Mouse (Mus musculus) kidney, adult 11 months (tissue): ENCODE measurements around the gene Ccser2.

ENCODE experiments used
- DNase-seq: peaks from one replicate; pipeline ENCODE4 v3.0.0; 2022

Ccser2 gene

DNA sequence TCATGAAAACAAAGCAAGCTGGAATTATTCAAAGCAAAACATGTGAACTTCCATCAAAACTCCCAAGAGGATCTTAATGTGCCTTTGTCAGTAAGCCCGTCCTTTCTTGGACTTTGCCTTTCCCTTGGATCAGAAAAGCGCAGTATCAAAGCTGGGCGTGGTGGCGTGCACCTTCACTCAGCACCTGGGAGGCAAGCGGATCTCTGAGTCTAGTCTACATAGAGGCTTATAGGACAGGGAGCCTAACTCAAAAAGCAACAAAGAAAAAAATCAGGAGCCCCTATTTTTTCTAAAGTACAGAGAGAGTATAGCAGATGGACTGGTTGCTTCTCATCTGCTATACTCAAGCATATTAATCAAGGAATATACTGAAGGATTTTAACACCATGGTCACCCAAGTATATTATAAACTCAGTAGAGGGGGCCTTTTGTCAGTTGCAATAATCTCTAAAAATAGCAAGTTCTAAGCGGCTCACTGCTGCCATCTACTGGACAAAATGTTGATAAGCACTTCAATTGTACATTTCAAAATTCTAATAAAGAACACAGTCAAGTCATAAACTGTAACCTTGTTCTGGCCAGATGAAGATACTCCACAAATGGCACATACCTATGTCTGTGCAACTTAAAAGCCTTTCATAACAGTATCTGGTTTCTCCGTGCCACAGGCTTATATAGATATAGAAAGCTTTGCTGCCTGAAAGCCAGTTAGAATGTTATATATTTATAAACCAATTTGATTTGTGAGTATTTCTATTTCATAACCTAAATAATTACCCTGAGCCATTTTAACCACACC, 31.3 kb downstream of the Ccser2 start:
- DNase-seq, result no peak

DNA sequence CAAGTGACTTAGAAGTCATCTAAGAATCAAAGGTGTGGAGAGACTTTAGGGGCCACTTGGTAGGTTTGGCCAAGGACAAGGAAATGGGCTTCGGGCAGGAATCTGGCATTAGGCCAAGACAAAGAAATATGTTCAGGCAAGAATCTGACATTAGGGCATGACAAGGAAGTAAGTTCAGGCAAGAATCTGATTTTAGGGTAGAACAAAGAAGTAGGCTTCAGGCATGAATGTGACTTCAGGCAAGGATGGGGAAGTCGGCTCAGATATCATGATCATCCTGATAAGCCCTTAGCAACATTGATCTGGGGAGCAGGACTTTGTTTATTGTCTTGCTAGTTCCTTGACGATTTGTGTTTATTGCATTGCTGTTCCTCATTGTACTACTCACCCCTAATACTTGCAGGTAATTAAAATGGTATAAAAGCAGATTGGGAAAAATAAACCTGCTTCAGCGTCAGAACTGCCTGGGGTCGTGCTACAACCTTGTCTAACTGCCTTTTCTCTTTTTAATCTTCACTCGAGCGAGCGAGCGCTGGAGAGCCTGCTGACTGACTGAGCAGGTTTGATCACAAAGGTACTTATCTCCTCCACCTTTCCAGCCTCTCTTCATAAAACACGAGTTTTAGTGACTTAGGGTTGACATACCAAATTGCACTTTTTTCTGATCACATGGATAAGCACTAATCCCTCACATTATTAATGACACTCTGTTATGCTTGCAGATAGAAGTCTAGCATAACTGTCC, 35.8 kb downstream of the Ccser2 start:
- no peak for DNase-seq

DNA sequence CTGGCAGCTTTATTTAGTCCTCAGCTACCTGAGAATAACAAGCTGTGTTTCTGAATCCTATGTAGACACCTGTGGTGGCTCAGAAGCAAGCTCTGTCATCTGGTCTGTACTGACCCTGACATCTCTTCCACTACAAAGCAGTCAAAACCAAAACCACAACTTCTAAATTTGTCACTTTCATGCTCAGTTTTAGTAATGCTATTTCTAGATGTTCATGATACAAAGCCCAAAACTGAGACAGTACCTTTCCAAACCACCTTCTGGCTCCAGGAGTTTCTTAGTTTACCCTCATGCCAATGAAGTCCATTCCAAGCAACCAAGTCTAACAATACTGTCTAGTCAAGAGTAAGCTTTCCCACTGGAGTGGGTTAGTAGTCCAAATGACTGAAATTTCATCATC, 36.5 kb downstream of the Ccser2 start:
- DNase-seq, result no peak

DNA sequence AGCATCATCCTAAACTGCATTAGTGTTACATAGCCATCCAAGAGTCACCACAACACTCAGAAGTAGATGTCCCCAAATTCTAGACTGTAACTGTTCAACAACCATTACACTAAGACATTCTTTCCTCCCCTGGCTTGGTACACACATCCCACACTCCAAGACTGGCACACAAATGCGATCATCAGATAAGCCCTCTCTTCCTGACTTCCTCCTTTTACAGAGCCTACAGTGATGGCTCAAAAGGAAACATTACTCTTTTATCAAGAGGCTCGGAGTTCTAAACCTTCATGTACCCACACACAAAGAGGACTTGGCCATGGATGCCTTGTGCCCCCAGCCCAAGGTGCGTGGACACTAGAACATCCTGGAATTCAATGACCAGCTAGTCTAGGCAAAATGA, 45.2 kb downstream of the Ccser2 start:
- no peak for DNase-seq

DNA sequence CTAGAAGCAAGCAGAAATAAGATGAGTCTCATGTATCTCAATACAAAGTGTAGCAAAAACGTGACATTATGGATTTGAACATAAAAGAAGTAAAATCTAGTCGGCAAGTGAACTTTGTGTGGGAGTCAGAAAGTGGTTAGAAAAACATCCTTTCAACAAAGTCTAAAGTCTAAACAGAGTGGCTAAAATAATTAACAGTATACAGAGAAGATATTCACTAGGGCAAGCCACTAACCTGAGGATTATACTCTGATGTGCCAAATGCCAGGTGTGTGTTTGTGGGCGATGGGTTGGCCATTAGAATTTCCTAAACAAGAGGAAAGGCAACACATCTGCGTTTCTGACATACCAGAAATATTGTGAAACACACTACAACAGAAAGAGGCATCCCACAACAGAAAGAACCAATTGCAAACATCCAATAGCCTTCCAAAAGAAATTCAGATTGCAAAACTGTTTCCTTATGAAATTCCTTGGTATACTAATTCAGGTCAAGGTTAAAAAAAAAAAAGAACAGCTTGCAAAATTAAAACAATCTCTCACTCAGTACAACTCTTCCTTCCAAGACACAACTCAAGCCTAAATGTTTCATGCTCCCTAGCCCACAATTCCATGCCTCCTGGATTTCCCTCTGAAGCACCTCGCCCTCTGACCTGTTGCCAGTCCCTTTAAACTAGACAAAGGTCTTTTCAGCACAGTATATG, 47.1 kb downstream of the Ccser2 start:
- DNase-seq, result peak; percentile 18

DNA sequence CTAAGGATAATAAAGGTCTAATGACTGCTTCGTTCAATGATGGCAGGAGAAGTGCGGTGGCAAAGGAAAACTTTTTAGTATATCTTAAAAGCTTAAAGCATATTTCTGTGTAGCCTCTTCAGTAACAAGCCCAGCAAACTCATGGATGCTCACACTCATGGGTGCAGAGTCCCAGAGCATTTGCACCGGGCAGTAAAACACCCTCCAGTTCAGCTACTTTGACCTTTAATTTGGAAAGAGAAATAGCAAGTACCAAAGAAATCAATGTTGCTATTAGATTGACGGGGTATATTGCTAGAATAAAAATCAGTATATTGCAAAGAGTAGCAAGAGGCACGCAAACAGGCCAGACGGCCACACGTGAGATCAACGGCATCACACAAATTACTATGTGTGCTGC, 48.7 kb downstream of the Ccser2 start:
- no peak for DNase-seq

DNA sequence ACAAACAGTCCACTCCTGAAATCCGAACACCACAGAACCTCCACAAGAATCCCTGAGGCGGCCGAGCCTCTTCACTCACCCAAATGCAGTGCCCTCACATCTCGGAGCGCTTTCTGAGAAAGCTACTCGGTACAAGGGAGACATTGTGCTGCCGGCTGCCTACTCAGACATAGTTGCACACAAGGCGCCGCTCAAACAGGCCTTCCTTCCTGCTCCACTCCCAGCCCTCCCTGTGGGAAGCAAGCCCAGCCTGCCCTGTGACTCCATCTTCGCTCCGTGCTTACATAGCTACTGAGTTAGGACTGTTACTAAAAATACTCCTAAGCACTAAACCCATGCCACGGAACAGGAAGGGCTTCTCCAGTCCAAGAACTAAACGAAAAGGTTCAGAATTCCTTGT, 49.4 kb downstream of the Ccser2 start:
- peak; percentile 87 for DNase-seq

DNA sequence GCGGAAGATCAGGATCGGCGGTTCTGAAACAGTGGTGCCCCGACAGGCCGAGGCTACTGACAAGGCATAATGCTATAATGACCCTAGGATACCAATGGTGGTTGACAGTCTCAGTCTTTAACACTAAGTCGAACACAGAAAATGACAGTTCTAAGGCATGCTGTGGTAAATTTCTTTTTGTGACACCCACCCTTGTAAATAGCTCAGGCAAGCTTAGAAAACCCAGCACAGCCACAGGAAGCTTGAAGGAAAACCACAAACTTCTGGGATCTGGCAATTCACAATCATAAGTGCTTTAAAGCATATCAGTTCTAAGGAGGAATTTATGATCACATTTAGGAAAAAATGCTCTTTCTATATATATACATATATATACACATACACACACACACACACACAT, 53.4 kb downstream of the Ccser2 start:
- no peak for DNase-seq

DNA sequence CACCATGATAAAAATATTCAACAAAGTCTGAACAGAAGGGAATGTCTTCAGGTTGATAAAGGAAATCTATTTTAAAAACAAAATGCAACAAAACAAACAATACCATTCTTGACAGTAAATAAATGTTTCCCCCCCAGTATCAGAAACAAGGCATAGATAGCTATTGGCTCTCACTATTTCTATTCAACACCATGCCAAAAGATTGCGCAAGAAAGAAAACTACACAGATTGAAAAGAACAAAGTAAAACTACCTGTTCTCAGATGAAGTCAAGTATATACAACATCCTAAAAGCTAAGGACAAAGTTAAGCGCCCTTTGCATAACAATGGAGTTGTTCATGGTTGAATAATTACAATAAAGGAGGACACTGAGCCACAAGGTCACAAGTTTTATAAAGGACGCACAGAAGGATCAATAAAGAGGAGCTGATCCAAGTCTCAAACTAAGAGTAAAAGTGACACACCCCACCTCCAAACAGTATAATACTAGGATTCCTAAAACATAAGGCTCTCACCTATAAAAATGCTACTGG, 54.0 kb downstream of the Ccser2 start:
- no peak for DNase-seq

DNA sequence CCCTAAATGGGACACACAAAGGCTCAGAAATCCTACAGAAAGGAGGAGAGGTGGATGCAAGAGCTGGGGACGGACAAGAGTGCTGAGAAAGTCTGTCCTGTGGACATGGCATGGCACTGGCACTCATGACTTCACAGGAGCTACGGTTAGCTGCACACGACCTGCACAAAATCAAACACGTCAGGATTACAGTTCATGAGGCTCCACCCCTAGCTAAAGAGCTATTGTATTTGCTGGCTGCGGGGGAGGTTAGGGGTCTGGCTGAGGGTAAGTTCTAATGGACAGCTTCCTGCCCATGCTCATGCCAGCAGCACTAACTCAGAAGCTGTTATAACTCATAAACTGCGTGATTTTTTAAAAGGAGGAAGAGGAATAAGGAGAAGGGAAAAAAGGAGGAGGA, 56.8 kb downstream of the Ccser2 start:
- DNase-seq, result no peak

DNA sequence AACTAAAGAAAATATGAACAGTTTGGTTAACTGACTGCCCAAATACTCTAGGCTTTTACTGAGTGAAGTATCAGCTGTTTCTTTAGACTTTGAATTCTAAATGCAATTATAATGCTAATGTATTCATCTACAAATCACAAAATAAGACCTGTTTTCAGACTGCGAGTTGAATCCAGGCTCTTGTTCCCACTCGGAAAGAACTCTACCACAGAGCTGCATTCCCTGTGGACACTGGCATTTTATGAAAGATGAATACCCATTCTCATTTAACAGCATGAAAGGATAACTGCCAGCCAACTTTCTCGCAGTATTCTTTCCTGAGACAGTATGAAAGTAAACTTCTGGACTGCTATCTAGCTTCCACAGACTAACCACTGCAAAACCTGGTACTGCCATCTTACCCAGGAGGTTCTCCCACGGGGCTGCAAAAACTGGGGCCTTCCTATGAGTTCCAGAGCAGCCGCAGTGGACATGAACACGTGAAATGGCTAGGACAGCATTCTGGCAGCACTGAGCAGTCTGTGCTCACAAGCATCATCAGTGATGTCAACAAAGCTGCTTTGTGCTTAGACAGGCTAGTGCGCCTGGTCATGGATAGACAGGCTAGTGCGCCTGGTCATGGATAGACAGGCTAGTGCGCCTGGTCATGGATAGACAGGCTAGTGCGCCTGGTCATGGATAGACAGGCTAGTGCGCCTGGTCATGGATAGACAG, 62.6 kb downstream of the Ccser2 start:
- no peak for DNase-seq

DNA sequence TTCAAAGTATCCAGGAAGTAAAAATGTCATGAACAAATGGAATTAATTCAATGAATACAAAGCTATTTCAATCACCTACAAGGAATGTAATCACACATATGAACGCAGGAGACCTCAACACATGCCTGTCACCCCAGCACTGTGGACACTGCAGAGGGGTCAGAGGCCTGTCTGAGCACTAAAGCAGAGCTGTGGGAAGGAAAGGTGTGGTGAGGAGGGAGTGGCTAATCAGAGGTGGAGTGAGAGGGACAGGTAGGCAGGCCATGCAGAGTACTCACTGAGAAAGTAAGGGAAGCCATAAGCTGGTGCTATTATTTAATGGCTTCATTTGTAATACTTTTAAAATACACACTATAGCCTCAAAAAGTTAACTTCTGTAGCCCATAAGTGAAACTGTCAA, 64.4 kb downstream of the Ccser2 start:
- DNase-seq, result no peak

DNA sequence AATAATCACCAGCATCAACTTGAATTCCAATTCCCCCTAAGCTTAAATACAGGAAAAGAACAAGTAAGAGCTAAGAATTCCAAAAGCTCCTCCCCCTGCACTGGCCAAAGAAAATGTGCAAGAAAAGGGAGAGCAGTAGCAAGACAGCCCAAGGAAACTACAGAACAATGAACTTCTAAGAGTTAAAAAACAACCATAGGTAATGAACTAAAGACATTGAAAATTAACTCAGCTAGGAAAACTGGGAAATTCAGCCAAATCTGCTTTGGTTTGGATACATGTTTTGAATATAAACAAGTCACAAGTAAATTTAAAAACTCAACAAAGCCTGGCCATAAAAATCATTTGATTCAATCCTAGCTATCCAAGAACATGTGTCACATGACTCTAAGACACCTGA, 67.7 kb downstream of the Ccser2 start:
- no peak for DNase-seq

DNA sequence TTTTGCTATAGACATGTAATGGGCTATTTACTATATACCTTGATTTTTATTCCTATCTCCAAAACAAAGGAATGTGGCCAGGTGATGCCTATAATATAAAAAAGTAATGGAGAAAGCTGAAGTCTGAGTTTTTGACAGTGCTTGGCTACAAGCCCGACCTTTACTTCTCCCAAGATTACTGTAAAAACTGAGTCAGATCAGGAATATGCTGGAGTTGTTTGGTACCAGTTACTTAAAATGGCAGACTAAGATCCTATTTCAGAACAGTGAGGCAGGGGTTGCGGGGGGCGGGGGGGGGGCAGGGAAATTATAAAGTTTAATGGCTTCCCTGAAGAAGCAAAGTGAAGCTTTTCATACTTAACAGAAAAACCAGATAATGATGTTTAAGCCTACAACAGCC, 73.9 kb downstream of the Ccser2 start:
- no peak for DNase-seq

DNA sequence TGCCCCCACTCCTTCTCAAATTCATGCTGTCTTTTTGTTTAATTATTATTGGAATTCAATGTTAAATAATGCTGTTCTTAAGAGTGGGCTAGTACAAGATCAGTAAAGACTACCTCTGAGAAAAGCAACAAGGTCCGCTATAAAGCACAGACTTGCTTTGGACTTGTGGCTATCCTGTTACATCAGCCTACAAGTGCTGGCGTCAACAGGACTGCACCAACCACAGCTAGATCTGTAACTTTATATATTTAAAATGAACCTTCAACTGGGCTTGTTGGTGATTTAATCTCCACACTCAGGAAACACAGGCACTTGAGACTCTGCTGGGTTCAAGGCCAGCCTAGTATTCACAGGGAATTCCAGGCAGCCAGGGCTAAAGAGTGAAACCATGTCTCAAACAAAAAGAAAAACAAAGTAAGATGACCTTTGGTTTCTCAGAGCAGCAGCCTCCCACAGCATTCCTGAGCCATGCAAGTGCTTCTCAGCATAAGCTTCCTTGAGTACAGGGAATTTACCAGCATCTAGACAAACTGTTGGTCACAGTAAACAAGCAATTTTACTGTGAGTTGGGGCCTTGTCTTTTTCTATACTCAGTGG, 75.7 kb downstream of the Ccser2 start:
- DNase-seq, result peak; percentile 54

DNA sequence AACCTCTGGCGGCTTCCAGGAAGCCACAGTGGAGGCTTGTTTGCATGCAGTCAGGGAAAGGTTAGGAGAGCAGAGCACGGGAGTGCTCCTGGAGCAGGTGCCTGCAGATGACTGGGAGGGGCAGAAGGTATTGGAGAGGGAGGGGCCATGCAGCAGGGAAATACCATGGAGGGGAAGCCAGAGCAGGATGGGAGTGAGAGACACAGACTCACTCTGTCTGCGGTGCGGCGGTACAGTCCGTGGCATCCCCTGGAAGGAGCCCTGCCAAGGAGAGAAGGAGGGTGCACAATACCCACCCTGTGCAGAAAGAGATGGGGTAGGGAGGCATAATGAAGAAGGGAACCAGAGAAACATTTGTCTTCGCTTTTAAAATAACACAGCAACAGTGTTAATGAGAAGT, 78.4 kb downstream of the Ccser2 start:
- no peak for DNase-seq

DNA sequence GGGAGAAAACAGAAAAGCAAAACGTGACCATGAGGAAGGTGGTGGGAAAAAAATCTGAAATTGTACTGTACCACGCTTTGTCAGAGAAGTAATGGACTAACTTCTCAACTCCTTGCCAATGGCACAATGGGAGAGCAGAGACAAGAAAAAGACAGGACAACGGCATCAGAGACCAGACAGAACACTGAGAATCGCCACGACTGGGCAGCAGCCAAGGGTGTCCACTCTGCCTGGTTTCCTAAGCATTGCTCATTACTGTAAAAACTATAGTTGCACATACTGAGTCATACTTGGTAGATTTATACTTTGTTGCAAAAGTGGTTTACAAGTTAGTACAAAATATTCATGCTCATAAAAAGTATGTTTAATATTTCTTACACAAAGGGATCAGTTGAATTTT, 82.9 kb downstream of the Ccser2 start:
- no peak for DNase-seq

DNA sequence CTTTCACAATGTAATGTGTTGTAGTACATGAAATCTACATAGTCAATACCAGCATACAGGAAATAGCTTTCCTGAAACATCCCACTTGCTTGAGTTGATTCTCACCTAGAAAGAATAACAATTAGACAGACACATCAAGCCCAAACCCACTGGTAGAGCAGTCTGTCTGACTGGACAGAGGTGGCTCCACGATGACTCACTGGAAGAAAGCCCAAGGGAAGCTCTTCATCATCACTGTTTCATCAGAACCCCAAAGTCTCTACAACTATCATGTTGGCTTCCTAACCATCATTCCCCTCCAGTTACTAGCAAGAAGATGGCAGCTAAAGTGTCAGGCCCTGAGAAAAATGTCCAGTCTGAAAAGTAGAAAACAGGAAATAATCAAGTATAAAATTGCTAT, 83.5 kb downstream of the Ccser2 start:
- no peak for DNase-seq

DNA sequence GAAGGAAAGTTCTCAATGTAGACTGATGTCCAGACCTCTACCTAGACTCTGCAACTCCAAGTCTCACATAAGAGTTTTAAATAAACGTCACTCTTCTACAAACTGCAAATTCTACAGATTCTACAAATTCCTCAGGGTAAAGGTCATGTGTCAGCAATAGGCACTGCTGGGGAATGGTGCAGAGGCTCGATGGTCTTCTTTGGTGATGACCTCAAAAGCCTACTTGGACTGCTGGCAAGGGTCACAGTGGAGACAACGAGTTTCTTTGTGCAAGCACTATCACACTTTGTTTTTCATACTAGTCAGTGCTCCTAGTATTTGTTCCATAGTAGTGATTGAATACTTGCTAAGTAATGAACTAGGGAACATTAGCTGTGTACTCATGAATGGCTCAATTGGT, 85.0 kb downstream of the Ccser2 start:
- DNase-seq, result no peak

DNA sequence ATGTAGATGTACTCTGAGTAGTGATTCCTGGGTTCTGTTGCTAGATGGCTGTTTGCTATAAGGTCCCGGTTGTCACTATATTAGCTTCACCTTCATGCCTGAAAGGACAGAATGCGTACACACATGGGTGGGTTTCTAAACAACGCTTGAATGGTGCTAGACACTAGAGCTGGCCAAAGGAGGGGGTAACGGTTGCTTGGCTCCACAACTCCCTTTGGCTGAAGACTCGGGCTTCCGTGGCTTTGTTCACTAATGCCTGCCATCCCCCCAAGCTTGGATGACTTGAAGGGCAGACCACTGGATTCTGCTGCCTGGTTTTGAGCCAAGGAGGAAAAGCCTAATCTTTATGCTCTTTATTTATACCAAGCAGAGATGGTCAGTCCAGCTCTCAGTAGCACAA, 98.3 kb downstream of the Ccser2 start:
- no peak for DNase-seq

DNA sequence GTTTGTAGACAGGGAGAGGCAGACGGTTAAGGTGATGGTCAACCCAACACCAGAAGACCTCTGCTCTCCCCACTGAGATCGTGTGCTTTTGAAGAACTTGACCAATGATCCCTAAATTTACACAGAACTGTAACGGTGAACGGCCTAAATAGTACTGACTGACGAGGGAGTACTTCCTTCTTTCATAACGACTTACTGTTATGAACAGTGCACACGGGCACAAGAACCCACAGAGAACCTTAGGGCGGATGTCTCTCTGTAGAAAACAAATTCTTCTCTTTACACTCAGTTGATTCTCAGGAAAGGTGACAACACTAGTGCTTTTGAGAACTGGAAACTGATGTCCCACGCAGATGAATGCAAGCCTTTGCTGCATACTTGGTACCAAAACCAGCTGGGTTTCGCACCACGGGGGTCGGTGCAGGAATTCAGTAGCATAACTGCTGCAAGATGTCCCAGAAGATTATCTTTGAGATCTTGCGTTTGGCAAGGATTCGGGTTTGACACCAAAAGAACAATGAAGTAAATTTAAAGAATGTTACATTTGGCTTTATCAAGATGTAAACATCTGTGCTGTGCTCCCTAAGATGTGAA, 99.7 kb downstream of the Ccser2 start:
- DNase-seq, result no peak
